Mouse (Mus musculus) cortical plate, adult 2 months (tissue): ENCODE measurements around the gene Cx3cr1.

Experiments
- CTCF ChIP-seq: fragments of 200-500 bp; IDR thresholded peaks from 2 replicates; pipeline ENCODE4 v1.5.1; 2011; ENCODE audit warnings: mild to moderate bottlenecking, control low read depth, low read length; ENCODE audit not compliant: insufficient read depth; ENCODE audit errors: extremely low read depth
- POLR2A ChIP-seq: fragments of 200-500 bp; IDR thresholded peaks from 2 replicates; pipeline ENCODE4 v1.6.1; 2011; ENCODE audit warnings: mild to moderate bottlenecking, low read length, control low read depth; ENCODE audit not compliant: insufficient read depth; ENCODE audit errors: extremely low read depth

GRCm38 (mm10) chr9:120049407-120049806 is 20.3 kb downstream of the Cx3cr1 start:
- TF ChIP-seq CTCF (no peak), POLR2A (no peak)
